Mouse (Mus musculus) liver, adult 2 months (tissue): ENCODE results near the gene Bcl10. TPM values are rescaled to one million over a fixed set of nuclear protein-coding genes. Genes with fewer than 3 reads are reported as not detected.

Experiments used
- DNase-seq: peaks from one replicate; pipeline ENCODE4 v3.0.0-alpha.2; 2011; ENCODE audit warnings: low read depth, low spot score; ENCODE audit errors: extremely low read depth
- H3K27ac ChIP-seq: fragments of 200-500 bp; replicated peaks from 2 replicates; pipeline ENCODE4 v1.5.1; 2012; ENCODE audit warnings: low read depth, mild to moderate bottlenecking, control low read depth, inconsistent platforms, low read length; ENCODE audit not compliant: insufficient read depth
- H3K27me3 ChIP-seq: fragments of 200-500 bp; 2 replicates; pipeline ENCODE4 v1.6.1; 2012; ENCODE audit warnings: mild to moderate bottlenecking, moderate library complexity, low read length, inconsistent platforms; ENCODE audit not compliant: control insufficient read depth, insufficient read depth
- H3K36me3 ChIP-seq: fragments of 200-500 bp; 2 replicates; pipeline ENCODE4 v1.6.1; 2012; ENCODE audit warnings: low read length, inconsistent platforms; ENCODE audit not compliant: control insufficient read depth, insufficient read depth
- H3K4me1 ChIP-seq: fragments of 200-500 bp; 2 replicates; pipeline ENCODE4 v1.6.1; 2011; ENCODE audit warnings: low read length; ENCODE audit not compliant: control insufficient read depth, insufficient read depth
- H3K4me3 ChIP-seq: fragments of 200-500 bp; 2 replicates; pipeline ENCODE4 v1.5.1; 2011; ENCODE audit warnings: low read depth, mild to moderate bottlenecking, control low read depth, low read length, moderate library complexity; ENCODE audit not compliant: insufficient read depth
- H3K79me2 ChIP-seq: fragments of 200-500 bp; 2 replicates; pipeline ENCODE4 v1.6.1; 2012; ENCODE audit warnings: inconsistent platforms, mild to moderate bottlenecking, low read length, moderate library complexity; ENCODE audit not compliant: control insufficient read depth, insufficient read depth
- H3K9ac ChIP-seq: fragments of 200-500 bp; 2 replicates; pipeline ENCODE4 v1.6.1; 2012; ENCODE audit warnings: low read depth, mild to moderate bottlenecking, control low read depth, inconsistent platforms, low read length
- CTCF ChIP-seq: fragments of 200-500 bp; IDR thresholded peaks from 2 replicates; pipeline ENCODE4 v1.5.1; 2011; ENCODE audit warnings: low read depth, low read length, control low read depth
- POLR2A ChIP-seq: fragments of 200-500 bp; IDR thresholded peaks from 2 replicates; pipeline ENCODE4 v1.6.1; 2011; ENCODE audit warnings: low read length, control low read depth; ENCODE audit not compliant: insufficient read depth; ENCODE audit errors: extremely low read depth
- WGBS: fragments of 180-500 bp; shearing (Covaris S2); methylation state at CpG from one replicate; pipeline ENCODE4 v1.1.7; 2018; 5-methylcytosine and 5-hydroxymethylcytosine counted together
- polyA plus RNA-seq: library from polyadenylated mRNA; depleted of rRNA; stranded (reverse); fragments of >200 nt; gene quantifications from 2 replicates; pipeline ENCODE4 v1.2.3, GENCODE M21; 2012
- total RNA-seq: library from RNA; depleted of rRNA; stranded (reverse); fragments of >200 nt; gene quantifications from 2 replicates; pipeline ENCODE4 v1.2.3, GENCODE M21; 2014

Gene Bcl10
- total and polyA plus RNA-seq, 2 experiments = 4.7 to 12.0 TPM

GRCm38 (mm10) chr3:145916826-145917225 lies 5.8 kb upstream of the Bcl10 start:
- no peak overlapping the region for H3K27ac ChIP-seq
- peaks cover 11% of the 10 kb centered on the region for H3K4me1 ChIP-seq
- H3K4me3 ChIP-seq = no peak overlapping the region
- H3K79me2 ChIP-seq = no peaks in the 10 kb centered on the region
- no peak for TF ChIP-seq POLR2A
- TF ChIP-seq CTCF = no peak
- H3K27me3 ChIP-seq = no peaks in the 10 kb centered on the region
- WGBS = 73% methylated on average over 4 of the region's 4 CpGs
- H3K9ac ChIP-seq = no peak overlapping the region
- DNase-seq = peak; percentile 58
- H3K36me3 ChIP-seq = no peaks in the 10 kb centered on the region

GRCm38 (mm10) chr3:145922971-145923370 lies 367 bp downstream of the Bcl10 start:
- Histone ChIP-seq H3K27me3 (no peaks in the 10 kb centered on the region), H3K4me3 (no peak overlapping the region), H3K9ac (no peak overlapping the region), H3K4me1 (peaks cover 7% of the 10 kb centered on the region), H3K27ac (no peak overlapping the region), H3K79me2 (peaks cover 13% of the 10 kb centered on the region; the same call in 1 of the 2 replicates), H3K36me3 (no peaks in the 10 kb centered on the region)
- TF ChIP-seq POLR2A = no peak
- no peak for TF ChIP-seq CTCF
- DNase-seq = no peak
- 55% methylated on average over 3 of the region's 3 CpGs for WGBS

- no peak for TF ChIP-seq CTCF
- TF ChIP-seq POLR2A = peak; percentile 86
- Histone ChIP-seq H3K4me1 (peaks cover 7% of the 10 kb centered on the region), H3K4me3 (peak overlapping the region; percentile 81), H3K9ac (peak overlapping the region; percentile 90), H3K79me2 (peaks cover 13% of the 10 kb centered on the region; the same call in 1 of the 2 replicates), H3K36me3 (no peaks in the 10 kb centered on the region), H3K27ac (peak overlapping the region; percentile 79), H3K27me3 (no peaks in the 10 kb centered on the region)
- under 1% methylated on average over 58 of the region's 58 CpGs for WGBS
- peak; percentile 97 for DNase-seq
These were observed 1.4 kb downstream of the Bcl10 start for GRCm38 (mm10) chr3:145923874-145924577.

GRCm38 (mm10) chr3:145924649-145925337 lies 2.2 kb downstream of the Bcl10 start:
- TF ChIP-seq POLR2A = no peak
- no peak for TF ChIP-seq CTCF
- peak overlapping the region; percentile 79 for H3K27ac ChIP-seq
- WGBS = 3% methylated on average over 39 of the region's 39 CpGs

GRCm38 (mm10) chr3:145925506-145925905 lies 2.9 kb downstream of the Bcl10 start:
- 29% methylated on average over 5 of the region's 5 CpGs for WGBS

More at GRCm38 (mm10) chr3:145924649-145925337, 2.2 kb downstream of the Bcl10 start:
- peak; percentile 48 for DNase-seq
- H3K27me3 ChIP-seq = no peaks in the 10 kb centered on the region
- peaks cover 13% of the 10 kb centered on the region; the same call in 1 of the 2 replicates for H3K79me2 ChIP-seq
- H3K4me3 ChIP-seq = peak overlapping the region; percentile 81
- H3K4me1 ChIP-seq = peaks cover 7% of the 10 kb centered on the region
- peak overlapping the region; percentile 90 for H3K9ac ChIP-seq
- H3K36me3 ChIP-seq = no peaks in the 10 kb centered on the region

More at GRCm38 (mm10) chr3:145925506-145925905, 2.9 kb downstream of the Bcl10 start:
- Histone ChIP-seq H3K4me1 (peaks cover 7% of the 10 kb centered on the region), H3K4me3 (no peak overlapping the region), H3K27ac (no peak overlapping the region), H3K36me3 (peaks cover 2% of the 10 kb centered on the region; the same call in 1 of the 2 replicates), H3K27me3 (no peaks in the 10 kb centered on the region), H3K9ac (no peak overlapping the region), H3K79me2 (peaks cover 13% of the 10 kb centered on the region; the same call in 1 of the 2 replicates)
- TF ChIP-seq CTCF (no peak), POLR2A (no peak)
- DNase-seq = no peak
